Mouse (Mus musculus) C2C12 (cell line): ENCODE results near the gene Lpp.

Experiments
- CTCF ChIP-seq: IDR thresholded peaks from one replicate; pipeline ENCODE4 v1.5.1; 2011; ENCODE audit not compliant: control insufficient read depth, insufficient read depth, insufficient read length
- USF1 ChIP-seq: IDR thresholded peaks from one replicate; pipeline ENCODE4 v1.6.1; 2011; ENCODE audit warnings: low read depth, mild to moderate bottlenecking, control low read depth, moderate library complexity

DNA sequence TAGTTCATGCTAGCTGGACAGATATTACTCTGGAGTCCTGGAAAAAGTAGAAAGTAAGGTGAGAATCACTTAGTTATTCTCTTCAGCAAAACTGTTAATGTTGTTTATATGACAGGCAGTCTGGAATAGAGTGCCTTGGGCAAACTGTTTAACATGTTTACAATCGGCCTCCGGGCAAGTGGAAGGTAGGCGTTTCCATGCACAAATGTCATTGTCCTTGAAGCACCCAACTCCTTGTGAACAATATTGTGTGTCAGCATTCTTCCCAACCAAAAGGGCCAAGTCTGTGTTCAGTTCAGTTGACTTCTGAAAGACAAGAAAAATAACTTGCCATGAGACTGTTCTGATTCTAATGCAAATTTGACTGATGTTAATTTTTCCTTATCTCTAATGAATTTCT lies 539.5 kb downstream of the Lpp start:
- TF ChIP-seq USF1 (no peak), CTCF (no peak)
